Mouse (Mus musculus): ENCODE data around the gene Cyp4f16.

GRCm38 (mm10) chr17:32521981-32522380 lies 14.4 kb upstream of the Cyp4f16 start:
- TF ChIP-seq CTCF (IDR thresholded peaks at IDR 0.05): no peak
- no peak for TF ChIP-seq EP300 (IDR thresholded peaks at IDR 0.05)

Measured in lung, postnatal 0 days (tissue).